Mouse (Mus musculus): ENCODE results near the gene Pou2f1.
"Not testable (repeated sequence)": the region's sequence is repeated elsewhere in the genome, so short reads cannot be mapped to it uniquely, and the experiment has no call there.

GRCm38 (mm10) chr1:165995011-165995660, 7.3 kb downstream of the Pou2f1 start:
- TF ChIP-seq EP300, CTCF (IDR thresholded peaks at IDR 0.05; ENCODE audit: low read depth): not testable (repeated sequence)

Measured in liver, postnatal 0 days (tissue).